Mouse (Mus musculus) adrenal gland, postnatal 10 days (tissue): ENCODE measurements around the gene Col2a1. TPM values are rescaled to one million over a fixed set of nuclear protein-coding genes. Genes with fewer than 3 reads are reported as not detected.

ENCODE experiments used
- DNase-seq: peaks from one replicate; pipeline ENCODE4 v3.0.0; 2021; ENCODE audit warnings: mixed read lengths
- long read RNA-seq, 2 experiments: library from polyadenylated mRNA; stranded (forward); transcript quantifications; one replicate each; pipeline ENCODE4 v2.0.0; 2021
- total RNA-seq, 2 experiments: library from RNA; stranded (reverse); gene quantifications; 2 replicates each; pipeline ENCODE4 v1.2.3; 2021

The Col2a1 gene
- total RNA-seq = 10 to 100 TPM in 1 of 2 experiments, under 1 TPM in 1; 0.33 to 17.3 TPM
- long read RNA-seq, experiment 1, partial matches to known transcripts = 3 of 3 reads
- long read RNA-seq, experiment 1, other reads (novel, unspliced or antisense) = 0 of 3 reads
- long read RNA-seq, experiment 2 = 0 reads

- peak; percentile 27 for DNase-seq
These were observed at the start of gene Col2a1 for GRCm38 (mm10) chr15:98003822-98004739. Gene Col2a1, minus strand, starts transcription at chr15:98004695.

GRCm38 (mm10) chr15:98051685-98052084 is 47.2 kb upstream of the Col2a1 start:
- no peak for DNase-seq

GRCm38 (mm10) chr15:98048918-98049700 is 44.6 kb upstream of the Col2a1 start:
- DNase-seq = no peak

- DNase-seq = no peak
These were observed 39.9 kb upstream of the Col2a1 start for GRCm38 (mm10) chr15:98044387-98044786.

GRCm38 (mm10) chr15:98043967-98044366 is 39.5 kb upstream of the Col2a1 start:
- no peak for DNase-seq

- no peak for DNase-seq
These were observed 38.0 kb upstream of the Col2a1 start for GRCm38 (mm10) chr15:98042508-98042907.

GRCm38 (mm10) chr15:98039682-98040081 is 35.2 kb upstream of the Col2a1 start:
- peak; percentile 16 for DNase-seq

GRCm38 (mm10) chr15:98036578-98036977 is 32.1 kb upstream of the Col2a1 start:
- no peak for DNase-seq

- DNase-seq = no peak
These were observed 30.7 kb upstream of the Col2a1 start for GRCm38 (mm10) chr15:98035076-98035755.

GRCm38 (mm10) chr15:98033233-98033748 is 28.8 kb upstream of the Col2a1 start:
- DNase-seq = no peak

- DNase-seq = no peak
These were observed 25.3 kb upstream of the Col2a1 start for GRCm38 (mm10) chr15:98029798-98030197.

- no peak for DNase-seq
These were observed 22.7 kb upstream of the Col2a1 start for GRCm38 (mm10) chr15:98026967-98027904.

- DNase-seq = peak; percentile 63
These were observed 21.1 kb upstream of the Col2a1 start for GRCm38 (mm10) chr15:98025611-98026010.

GRCm38 (mm10) chr15:98023137-98023536 is 18.6 kb upstream of the Col2a1 start:
- DNase-seq = no peak

GRCm38 (mm10) chr15:98021886-98022285 is 17.4 kb upstream of the Col2a1 start:
- no peak for DNase-seq

GRCm38 (mm10) chr15:98019047-98019446 is 14.6 kb upstream of the Col2a1 start:
- no peak for DNase-seq

GRCm38 (mm10) chr15:98017925-98018324 is 13.4 kb upstream of the Col2a1 start:
- DNase-seq = no peak

- DNase-seq = no peak
These were observed 8.3 kb upstream of the Col2a1 start for GRCm38 (mm10) chr15:98012810-98013209.

- DNase-seq = no peak
These were observed 686 bp upstream of the Col2a1 start for GRCm38 (mm10) chr15:98005181-98005580.

GRCm38 (mm10) chr15:98004740-98005159 is 255 bp upstream of the Col2a1 start:
- DNase-seq = no peak
